Mouse (Mus musculus): Measurements from ENCODE around the gene Gnai2.

GRCm38 (mm10) chr9:107608741-107609432 is 26.3 kb downstream of the Gnai2 start, which contains the start of gene Sema3b:
- TF ChIP-seq POLR2A (IDR thresholded peaks at IDR 0.05; ENCODE audit: borderline replicate concordance, insufficient read depth, low read length) (no peak), CTCF (IDR thresholded peaks at IDR 0.05; ENCODE audit: borderline replicate concordance, insufficient read depth, low read depth, low read length) (no peak)

Data from cerebellum, adult 2 months (tissue).